Mouse (Mus musculus) embryonic facial prominence, embryonic 15.5 days (tissue): Measurements from ENCODE around the gene Bach2. TPM values are rescaled to one million over a fixed set of nuclear protein-coding genes. Genes with fewer than 3 reads are reported as not detected.

Experiments
- ATAC-seq: fragments of 200-750 bp; cut with Nextera tagmentation; 2 replicates; pipeline ENCODE4 v1.8.0; 2017; ENCODE audit warnings: low read depth, moderate TSS enrichment; ENCODE audit not compliant: insufficient number of reproducible peaks, low FRiP score, low TSS enrichment
- H3K27ac ChIP-seq: fragments of 300-500 bp; sonication (generic); replicated peaks from 2 replicates; pipeline ENCODE4 v1.5.1; 2015; ENCODE audit warnings: mild to moderate bottlenecking, inconsistent platforms
- H3K27me3 ChIP-seq: fragments of 300-500 bp; sonication (generic); 2 replicates; pipeline ENCODE4 v1.6.1; 2015; ENCODE audit warnings: inconsistent platforms
- H3K36me3 ChIP-seq: fragments of 300-500 bp; sonication (generic); 2 replicates; pipeline ENCODE4 v1.6.1; 2015; ENCODE audit warnings: mild to moderate bottlenecking, inconsistent platforms
- H3K4me1 ChIP-seq: fragments of 300-500 bp; sonication (generic); 2 replicates; pipeline ENCODE4 v1.6.1; 2015; ENCODE audit warnings: inconsistent platforms
- H3K4me2 ChIP-seq: fragments of 300-500 bp; sonication (generic); replicated peaks from 2 replicates; pipeline ENCODE4 v1.6.1; 2015; ENCODE audit warnings: mild to moderate bottlenecking, inconsistent platforms
- H3K4me3 ChIP-seq: fragments of 300-500 bp; sonication (generic); replicated peaks from 2 replicates; pipeline ENCODE4 v1.5.1; 2015; ENCODE audit warnings: mild to moderate bottlenecking, inconsistent platforms
- H3K9ac ChIP-seq: fragments of 300-500 bp; sonication (generic); 2 replicates; pipeline ENCODE4 v1.6.1; 2015; ENCODE audit warnings: inconsistent platforms
- H3K9me3 ChIP-seq: fragments of 300-500 bp; sonication (generic); replicated peaks from 2 replicates; pipeline ENCODE4 v1.6.1; 2016; ENCODE audit warnings: inconsistent platforms
- WGBS: fragments of 180-500 bp; shearing (Covaris S2); methylation state at CpG from one replicate; pipeline ENCODE4 v1.1.7; 2015; 5-methylcytosine and 5-hydroxymethylcytosine counted together
- polyA plus RNA-seq: library from polyadenylated mRNA; unstranded; fragments of >200 nt; fragmentation: Nextera tagmentation; extraction: Ambion mirVana; gene quantifications from 2 replicates; pipeline ENCODE4 v1.2.1, GENCODE M21; 2015

Gene Bach2
- polyA plus RNA-seq, 1 experiment from 2014 or later, result 7.2 TPM

DNA sequence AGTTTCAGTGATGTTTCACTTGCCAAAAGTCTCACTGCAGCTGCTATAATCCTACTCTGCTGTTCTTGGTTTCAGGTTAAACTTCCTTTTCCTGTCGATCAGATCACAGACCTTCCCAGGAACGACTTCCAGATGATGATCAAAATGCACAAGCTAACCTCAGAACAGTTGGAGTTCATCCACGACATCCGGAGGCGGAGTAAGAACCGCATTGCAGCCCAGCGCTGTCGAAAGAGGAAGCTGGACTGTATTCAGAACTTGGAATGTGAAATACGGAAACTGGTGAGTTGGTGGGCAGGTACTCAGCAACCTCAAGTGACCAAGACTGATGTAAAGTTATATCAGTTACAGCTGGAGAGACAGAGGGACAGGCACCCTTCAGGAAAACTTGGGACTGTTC, 336.6 kb downstream of the Bach2 start:
- Histone ChIP-seq H3K9ac (no peak overlapping the region), H3K4me3 (no peak overlapping the region), H3K36me3 (peaks cover 7% of the 10 kb centered on the region; the same call in 1 of the 2 replicates), H3K27ac (no peak overlapping the region), H3K27me3 (no peaks in the 10 kb centered on the region), H3K4me2 (no peak overlapping the region), H3K9me3 (no peaks in the 10 kb centered on the region), H3K4me1 (0 out of 2 replicates have a peak, but pooled peaks cover 3% of the 10 kb centered on the region)
- ATAC-seq, result no peak
- 23% methylated on average over 9 of the region's 9 CpGs for WGBS

DNA sequence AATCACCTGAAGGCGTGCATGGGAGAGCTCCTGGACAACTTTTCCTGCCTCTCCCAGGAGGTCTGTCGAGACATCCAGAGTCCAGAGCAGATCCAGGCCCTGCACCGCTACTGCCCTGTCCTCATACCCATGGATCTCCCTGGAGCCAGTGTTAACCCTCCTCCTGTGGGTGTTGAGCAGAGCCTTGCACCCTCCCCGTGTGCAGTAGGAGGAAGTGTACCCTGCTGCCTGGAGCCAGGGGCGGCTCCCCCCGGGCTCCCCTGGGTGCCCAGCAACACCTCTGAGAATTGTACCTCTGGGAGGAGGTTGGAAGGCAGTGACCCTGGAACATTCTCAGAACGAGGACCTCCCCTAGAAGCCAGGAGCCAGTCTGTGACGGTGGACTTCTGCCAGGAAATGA, 341.2 kb downstream of the Bach2 start:
- no peak overlapping the region for H3K9ac ChIP-seq
- H3K27me3 ChIP-seq, result no peaks in the 10 kb centered on the region
- no peak; the same call in 1 of the 2 replicates for ATAC-seq
- no peak overlapping the region for H3K4me3 ChIP-seq
- no peaks in the 10 kb centered on the region for H3K9me3 ChIP-seq
- H3K27ac ChIP-seq, result no peak overlapping the region
- WGBS, result 82% methylated on average over 8 of the region's 8 CpGs
- H3K4me2 ChIP-seq, result no peak overlapping the region
- 0 out of 2 replicates have a peak, but pooled peaks cover 3% of the 10 kb centered on the region for H3K4me1 ChIP-seq
- H3K36me3 ChIP-seq, result peaks cover 8% of the 10 kb centered on the region; the same call in 1 of the 2 replicates

DNA sequence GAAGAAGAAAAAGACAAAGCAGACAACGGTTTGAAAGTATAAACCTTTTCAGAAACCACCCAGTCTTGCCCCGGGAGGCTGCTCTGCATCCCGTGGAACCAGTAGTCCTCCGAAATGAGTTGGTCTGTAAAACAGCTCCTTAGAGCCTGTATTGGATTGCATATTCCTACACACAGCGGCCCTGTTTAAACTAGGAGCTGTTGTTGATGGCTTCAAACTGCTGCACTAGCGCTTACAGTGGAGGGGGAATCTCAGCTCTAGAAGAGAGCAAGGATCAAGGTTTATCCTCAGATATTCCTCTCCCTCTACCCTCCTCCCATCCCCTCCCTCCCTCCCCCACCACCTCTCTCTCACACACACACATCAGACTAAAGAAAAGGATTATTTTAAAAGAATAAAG, 345.6 kb downstream of the Bach2 start:
- no peaks in the 10 kb centered on the region for H3K4me1 ChIP-seq
- H3K27ac ChIP-seq, result no peak overlapping the region
- H3K27me3 ChIP-seq, result no peaks in the 10 kb centered on the region
- no peak for ATAC-seq
- no peak overlapping the region for H3K4me2 ChIP-seq
- 69% methylated on average over 6 of the region's 6 CpGs for WGBS
- 0 out of 2 replicates have a peak, but pooled peaks cover 4% of the 10 kb centered on the region for H3K36me3 ChIP-seq
- H3K9ac ChIP-seq, result no peak overlapping the region
- no peak overlapping the region for H3K4me3 ChIP-seq
- no peaks in the 10 kb centered on the region for H3K9me3 ChIP-seq

DNA sequence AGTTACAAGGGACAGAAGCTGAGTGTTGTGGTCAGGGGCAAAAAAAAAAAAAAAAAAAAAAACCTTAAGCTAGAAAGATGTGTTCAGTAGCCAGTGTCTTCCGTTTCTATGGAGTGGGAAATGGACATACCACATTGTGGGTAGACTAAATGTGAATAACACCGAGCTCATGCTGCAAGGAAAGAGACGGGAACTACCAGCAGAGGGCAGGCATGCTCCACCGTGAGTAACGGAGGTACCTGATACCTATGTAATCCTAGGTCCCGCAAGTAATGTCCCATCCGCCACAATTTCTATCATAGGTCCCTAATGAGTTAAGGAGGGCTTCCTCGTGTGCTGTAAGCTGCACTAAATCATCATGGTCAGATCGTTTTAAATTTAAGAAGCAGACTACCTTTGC, 348.0 kb downstream of the Bach2 start:
- H3K4me1 ChIP-seq, result no peaks in the 10 kb centered on the region
- ATAC-seq, result no peak
- H3K27me3 ChIP-seq, result no peaks in the 10 kb centered on the region
- H3K9me3 ChIP-seq, result no peaks in the 10 kb centered on the region
- no peaks in the 10 kb centered on the region for H3K36me3 ChIP-seq
- no peak overlapping the region for H3K4me2 ChIP-seq
- H3K9ac ChIP-seq, result no peak overlapping the region
- H3K27ac ChIP-seq, result no peak overlapping the region
- WGBS, result 8% methylated on average over 9 of the region's 9 CpGs
- no peak overlapping the region for H3K4me3 ChIP-seq

DNA sequence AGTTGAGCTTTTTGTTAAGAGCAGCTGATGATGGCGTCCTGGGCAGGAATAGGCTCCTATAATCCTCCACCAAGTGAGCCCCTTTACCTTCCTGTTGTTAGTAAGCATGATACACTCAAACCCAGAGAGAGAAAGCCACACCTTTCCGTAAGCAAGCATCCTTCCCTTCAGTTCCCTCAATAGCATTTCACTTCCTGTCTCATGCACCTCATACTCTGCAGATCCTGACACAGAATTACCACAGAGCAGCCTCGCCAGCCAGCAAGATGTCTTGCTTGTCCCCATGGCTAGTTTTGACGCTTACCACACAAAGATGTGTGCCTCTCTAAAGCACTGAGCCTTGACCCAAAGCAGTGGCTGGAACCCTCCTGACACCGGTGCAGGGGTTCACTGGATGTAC, 348.9 kb downstream of the Bach2 start:
- Histone ChIP-seq H3K4me3 (no peak overlapping the region), H3K4me2 (no peak overlapping the region), H3K27ac (no peak overlapping the region), H3K27me3 (no peaks in the 10 kb centered on the region), H3K9ac (no peak overlapping the region), H3K9me3 (no peaks in the 10 kb centered on the region), H3K4me1 (no peaks in the 10 kb centered on the region), H3K36me3 (no peaks in the 10 kb centered on the region)
- 83% methylated on average over 5 of the region's 5 CpGs for WGBS
- no peak for ATAC-seq

DNA sequence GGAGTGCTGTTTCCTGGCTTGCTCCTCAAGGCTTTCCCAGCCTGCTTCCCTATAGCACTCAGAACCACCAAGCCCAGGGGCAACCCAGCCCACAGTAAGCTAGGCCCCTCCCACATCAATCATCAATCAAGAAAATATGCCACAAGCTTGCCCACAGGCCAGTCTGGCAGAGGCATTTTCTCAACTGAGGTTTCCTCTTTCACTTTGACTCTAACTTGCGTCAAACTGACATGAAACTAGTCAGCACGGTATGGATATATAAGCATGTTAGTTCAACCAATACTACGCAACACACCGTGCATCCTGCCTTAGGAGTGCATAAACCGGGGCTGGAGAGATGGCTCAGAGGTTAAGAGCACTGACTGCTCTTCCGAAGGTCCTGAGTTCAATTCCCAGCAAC, 349.6 kb downstream of the Bach2 start:
- 69% methylated on average over 6 of the region's 6 CpGs for WGBS

GRCm38 (mm10) chr4:32601135-32601534, 362.5 kb downstream of the Bach2 start:
- no peak overlapping the region for H3K4me2 ChIP-seq
- H3K9me3 ChIP-seq, result no peaks in the 10 kb centered on the region
- WGBS, result 21% methylated on average over 12 of the region's 12 CpGs
- ATAC-seq, result no peak
- H3K4me3 ChIP-seq, result no peak overlapping the region
- H3K9ac ChIP-seq, result no peak overlapping the region
- H3K4me1 ChIP-seq, result no peaks in the 10 kb centered on the region
- H3K27me3 ChIP-seq, result no peaks in the 10 kb centered on the region
- H3K27ac ChIP-seq, result no peak overlapping the region
- H3K36me3 ChIP-seq, result no peaks in the 10 kb centered on the region

More for the DNA sequence above, 349.6 kb downstream of the Bach2 start:
- Histone ChIP-seq H3K4me2 (no peak overlapping the region), H3K27ac (no peak overlapping the region), H3K9me3 (no peaks in the 10 kb centered on the region), H3K4me3 (no peak overlapping the region), H3K36me3 (no peaks in the 10 kb centered on the region), H3K9ac (no peak overlapping the region), H3K4me1 (no peaks in the 10 kb centered on the region), H3K27me3 (no peaks in the 10 kb centered on the region)
- no peak for ATAC-seq

- Histone ChIP-seq H3K4me1 (no peaks in the 10 kb centered on the region), H3K4me3 (no peak within 1 kb of the TSS), H3K27me3 (no peaks in the 10 kb centered on the region), H3K9ac (no peak within 1 kb of the TSS), H3K27ac (no peak within 1 kb of the TSS), H3K9me3 (no peaks in the 10 kb centered on the region), H3K36me3 (no peaks in the 10 kb centered on the region), H3K4me2 (no peak within 1 kb of the TSS)
- 63% methylated on average over 3 of the region's 3 CpGs for WGBS
- no peak for ATAC-seq
Observed at GRCm38 (mm10) chr4:32602660-32603059, 364.1 kb downstream of the Bach2 start, which contains the start of gene Gja10. Gja10 (minus strand) TSS chr4:32602760.

GRCm38 (mm10) chr4:32615034-32615881, 376.7 kb downstream of the Bach2 start, which contains the start of gene Casp8ap2:
Casp8ap2 (plus strand) TSS chr4:32615451.
- peak within 1 kb of the TSS; percentile 71 for H3K4me2 ChIP-seq
- no peaks in the 10 kb centered on the region for H3K27me3 ChIP-seq
- peak within 1 kb of the TSS; percentile 84 for H3K9ac ChIP-seq
- H3K36me3 ChIP-seq, result 0 out of 2 replicates have a peak, but pooled peaks cover 4% of the 10 kb centered on the region
- peak within 1 kb of the TSS; percentile 98 for H3K4me3 ChIP-seq
- peaks cover 9% of the 10 kb centered on the region; the same call in 1 of the 2 replicates for H3K4me1 ChIP-seq
- no peaks in the 10 kb centered on the region for H3K9me3 ChIP-seq
- under 1% methylated on average over 67 of the region's 67 CpGs for WGBS
- ATAC-seq, result peak; percentile 100
- H3K27ac ChIP-seq, result peak within 1 kb of the TSS; percentile 88

- no peak overlapping the region for H3K9ac ChIP-seq
- H3K27me3 ChIP-seq, result no peaks in the 10 kb centered on the region
- H3K9me3 ChIP-seq, result no peaks in the 10 kb centered on the region
- H3K4me3 ChIP-seq, result no peak overlapping the region
- no peaks in the 10 kb centered on the region for H3K4me1 ChIP-seq
- ATAC-seq, result no peak
- no peak overlapping the region for H3K27ac ChIP-seq
- peaks cover 17% of the 10 kb centered on the region for H3K36me3 ChIP-seq
- H3K4me2 ChIP-seq, result no peak overlapping the region
Observed at GRCm38 (mm10) chr4:32621637-32622036, 383.0 kb downstream of the Bach2 start.
